Mouse (Mus musculus): ENCODE results near the gene Psmb4. TPM values are rescaled to one million over a fixed set of nuclear protein-coding genes. Genes with fewer than 3 reads are reported as not detected.
"Not testable (repeated sequence)": the region's sequence is repeated elsewhere in the genome, so short reads cannot be mapped to it uniquely, and the experiment has no call there.

The Psmb4 gene
- polyA plus RNA-seq (2016; fragmentation: Nextera tagmentation; extraction: Ambion mirVana), result 316 and 330 TPM in 2 replicates

- 1% methylated on average over 61 of the region's 61 CpGs for WGBS
- peak within 1 kb of the TSS; percentile 95 for H3K4me3 ChIP-seq (replicated peaks)
These were observed at the start of gene Psmb4 for GRCm38 (mm10) chr3:94886316-94887224. TSS of gene Psmb4 (minus strand) at chr3:94886961.

GRCm38 (mm10) chr3:94936147-94936546, 49.4 kb upstream of the Psmb4 start:
- H3K4me3 ChIP-seq (replicated peaks); H3K4me2 ChIP-seq; H3K9ac ChIP-seq (replicated peaks); H3K27ac ChIP-seq; ATAC-seq (ENCODE audit: insufficient number of reproducible peaks, insufficient read depth, low FRiP score, low TSS enrichment, low read depth); H3K9me3 ChIP-seq; H3K36me3 ChIP-seq; H3K27me3 ChIP-seq: not testable (repeated sequence)
- 84% methylated on average over 5 of the region's 5 CpGs for WGBS
- H3K4me1 ChIP-seq (replicated peaks), result peaks cover 11% of the 10 kb centered on the region

More at GRCm38 (mm10) chr3:94886316-94887224, at the start of gene Psmb4:
- Histone ChIP-seq H3K4me1 (replicated peaks) (peaks cover 11% of the 10 kb centered on the region), H3K4me2 (peak within 1 kb of the TSS; percentile 70), H3K9me3 (no peaks in the 10 kb centered on the region), H3K36me3 (peaks cover 40% of the 10 kb centered on the region), H3K27ac (peak within 1 kb of the TSS; percentile 72), H3K27me3 (no peaks in the 10 kb centered on the region), H3K9ac (replicated peaks) (peak within 1 kb of the TSS; percentile 82)
- peak; percentile 69; the same call in 1 of the 2 replicates for ATAC-seq (ENCODE audit: insufficient number of reproducible peaks, insufficient read depth, low FRiP score, low TSS enrichment, low read depth)

- not testable (repeated sequence) for H3K9ac ChIP-seq (replicated peaks); H3K27me3 ChIP-seq; H3K4me2 ChIP-seq; H3K4me3 ChIP-seq (replicated peaks); ATAC-seq (ENCODE audit: insufficient number of reproducible peaks, insufficient read depth, low FRiP score, low TSS enrichment, low read depth); H3K9me3 ChIP-seq; H3K27ac ChIP-seq; H3K36me3 ChIP-seq
- peaks cover 11% of the 10 kb centered on the region for H3K4me1 ChIP-seq (replicated peaks)
- 93% methylated on average over 3 of the region's 3 CpGs for WGBS
These were observed 48.6 kb upstream of the Psmb4 start for GRCm38 (mm10) chr3:94935332-94935731.

- H3K27me3 ChIP-seq; H3K36me3 ChIP-seq; H3K4me3 ChIP-seq (replicated peaks); H3K9ac ChIP-seq (replicated peaks); H3K9me3 ChIP-seq; H3K4me2 ChIP-seq; H3K27ac ChIP-seq; ATAC-seq (ENCODE audit: insufficient number of reproducible peaks, insufficient read depth, low FRiP score, low TSS enrichment, low read depth): not testable (repeated sequence)
- peaks cover 11% of the 10 kb centered on the region for H3K4me1 ChIP-seq (replicated peaks)
- WGBS, result 98% methylated on average over 3 of the region's 3 CpGs
These were observed 47.8 kb upstream of the Psmb4 start for GRCm38 (mm10) chr3:94934564-94934963.

- H3K36me3 ChIP-seq; H3K27me3 ChIP-seq; H3K9me3 ChIP-seq; H3K27ac ChIP-seq; ATAC-seq (ENCODE audit: insufficient number of reproducible peaks, insufficient read depth, low FRiP score, low TSS enrichment, low read depth); H3K9ac ChIP-seq (replicated peaks); H3K4me3 ChIP-seq (replicated peaks): not testable (repeated sequence)
- H3K4me1 ChIP-seq (replicated peaks), result peaks cover 11% of the 10 kb centered on the region
- WGBS, result no CpG with 5 or more reads among the region's 2 CpGs
- peak overlapping the region; percentile 60 for H3K4me2 ChIP-seq
These were observed 46.8 kb upstream of the Psmb4 start for GRCm38 (mm10) chr3:94933604-94934003.

- no peaks in the 10 kb centered on the region for H3K36me3 ChIP-seq
- ATAC-seq (ENCODE audit: insufficient number of reproducible peaks, insufficient read depth, low FRiP score, low TSS enrichment, low read depth), result peak; percentile 85
- H3K4me3 ChIP-seq (replicated peaks), result peak within 1 kb of the TSS; percentile 36
- H3K27ac ChIP-seq, result peak within 1 kb of the TSS; percentile 89
- H3K4me2 ChIP-seq, result peak within 1 kb of the TSS; percentile 60
- 15% methylated on average over 16 of the region's 16 CpGs for WGBS
- H3K27me3 ChIP-seq, result no peaks in the 10 kb centered on the region
- H3K9ac ChIP-seq (replicated peaks), result no peak within 1 kb of the TSS; the same call in 1 of the 2 replicates
- no peaks in the 10 kb centered on the region for H3K9me3 ChIP-seq
- peaks cover 11% of the 10 kb centered on the region for H3K4me1 ChIP-seq (replicated peaks)
These were observed 46.2 kb upstream of the Psmb4 start, which contains the start of gene Selenbp1 for GRCm38 (mm10) chr3:94932809-94933564. TSS of gene Selenbp1 (plus strand) at chr3:94933056.

GRCm38 (mm10) chr3:94932279-94932678, 45.5 kb upstream of the Psmb4 start:
- ATAC-seq (ENCODE audit: insufficient number of reproducible peaks, insufficient read depth, low FRiP score, low TSS enrichment, low read depth), result peak; percentile 32; the same call in 1 of the 2 replicates
- not testable (repeated sequence) for H3K9ac ChIP-seq (replicated peaks); H3K36me3 ChIP-seq; H3K4me3 ChIP-seq (replicated peaks); H3K27me3 ChIP-seq; H3K9me3 ChIP-seq
- H3K4me1 ChIP-seq (replicated peaks), result peaks cover 11% of the 10 kb centered on the region
- peak overlapping the region; percentile 81 for H3K27ac ChIP-seq
- H3K4me2 ChIP-seq, result peak overlapping the region; percentile 60
- WGBS, result 47% methylated on average over 2 of the region's 2 CpGs

GRCm38 (mm10) chr3:94931427-94932082, 44.8 kb upstream of the Psmb4 start:
- H3K9me3 ChIP-seq; ATAC-seq (ENCODE audit: insufficient number of reproducible peaks, insufficient read depth, low FRiP score, low TSS enrichment, low read depth); H3K36me3 ChIP-seq; H3K4me3 ChIP-seq (replicated peaks); H3K4me2 ChIP-seq; H3K9ac ChIP-seq (replicated peaks); H3K27me3 ChIP-seq: not testable (repeated sequence)
- Histone ChIP-seq H3K4me1 (replicated peaks) (peaks cover 11% of the 10 kb centered on the region), H3K27ac (0 out of 2 replicates have a peak overlapping the region, but pooled peaks have one; percentile 41)
- 78% methylated on average over 10 of the region's 10 CpGs for WGBS

GRCm38 (mm10) chr3:94930386-94931266, 43.9 kb upstream of the Psmb4 start:
- not testable (repeated sequence) for ATAC-seq (ENCODE audit: insufficient number of reproducible peaks, insufficient read depth, low FRiP score, low TSS enrichment, low read depth); H3K9ac ChIP-seq (replicated peaks); H3K4me2 ChIP-seq; H3K4me3 ChIP-seq (replicated peaks); H3K9me3 ChIP-seq; H3K27me3 ChIP-seq; H3K27ac ChIP-seq; H3K36me3 ChIP-seq
- 35% methylated on average over 7 of the region's 7 CpGs for WGBS
- peaks cover 11% of the 10 kb centered on the region for H3K4me1 ChIP-seq (replicated peaks)

GRCm38 (mm10) chr3:94928979-94929378, 42.2 kb upstream of the Psmb4 start:
- WGBS, result 87% methylated on average over 4 of the region's 4 CpGs
- not testable (repeated sequence) for ATAC-seq (ENCODE audit: insufficient number of reproducible peaks, insufficient read depth, low FRiP score, low TSS enrichment, low read depth); H3K27ac ChIP-seq

More at GRCm38 (mm10) chr3:94928979-94929378, 42.2 kb upstream of the Psmb4 start:
- H3K36me3 ChIP-seq; H3K4me3 ChIP-seq (replicated peaks); H3K4me2 ChIP-seq; H3K9ac ChIP-seq (replicated peaks); H3K27me3 ChIP-seq; H3K9me3 ChIP-seq: not testable (repeated sequence)
- H3K4me1 ChIP-seq (replicated peaks), result peaks cover 11% of the 10 kb centered on the region
